Mouse (Mus musculus) embryonic fibroblast, embryonic 13.5 days (primary cell): ENCODE results near the gene Ttc33.

Experiments used
- CTCF ChIP-seq: IDR thresholded peaks from 2 replicates; pipeline ENCODE4 v1.5.1; 2011; ENCODE audit warnings: mild to moderate bottlenecking, control low read depth, low read length, moderate library complexity, borderline replicate concordance; ENCODE audit not compliant: insufficient read depth
- POLR2A ChIP-seq: IDR thresholded peaks from 2 replicates; pipeline ENCODE4 v1.6.1; 2011; ENCODE audit warnings: low read depth, mild to moderate bottlenecking, control low read depth, low read length, moderate library complexity

- TF ChIP-seq POLR2A: no peak
- TF ChIP-seq CTCF: no peak
Measured at GRCm38 (mm10) chr15:5155093-5155492, 30.2 kb upstream of the Ttc33 start.
